Mouse (Mus musculus) myocyte (in vitro differentiated cells): Measurements from ENCODE around the gene Olfr237-ps1. TPM values are rescaled to one million over a fixed set of nuclear protein-coding genes. Genes with fewer than 3 reads are reported as not detected.
"Not testable (repeated sequence)": the region's sequence is repeated elsewhere in the genome, so short reads cannot be mapped to it uniquely, and the experiment has no call there.

Experiments used
- H3K27me3 ChIP-seq: one replicate; pipeline ENCODE4 v1.6.1; 2011; ENCODE audit not compliant: control insufficient read depth, insufficient read depth, insufficient read length
- H3K36me3 ChIP-seq: one replicate; pipeline ENCODE4 v1.6.1; 2011; ENCODE audit not compliant: control insufficient read depth, insufficient read depth
- H3K4me2 ChIP-seq: one replicate; pipeline ENCODE4 v1.6.1; 2011; ENCODE audit warnings: low read depth, control low read depth
- H3K4me3 ChIP-seq: one replicate; pipeline ENCODE4 v1.5.1; 2011; ENCODE audit warnings: mild to moderate bottlenecking, control low read depth, moderate library complexity
- H3K79me2 ChIP-seq: one replicate; pipeline ENCODE4 v1.6.1; 2011; ENCODE audit not compliant: control insufficient read depth, insufficient read depth
- H3ac ChIP-seq: one replicate; pipeline ENCODE4 v1.6.1; 2011; ENCODE audit not compliant: control insufficient read depth, insufficient read length
- CEBPB ChIP-seq: IDR thresholded peaks from 2 replicates; pipeline ENCODE4 v1.6.1; 2011; ENCODE audit warnings: mild to moderate bottlenecking, moderate library complexity; ENCODE audit not compliant: poor library complexity, insufficient read depth, severe bottlenecking
- E2F4 ChIP-seq: IDR thresholded peaks from one replicate; pipeline ENCODE4 v1.6.1; 2011; ENCODE audit warnings: mild to moderate bottlenecking, control low read depth, moderate library complexity; ENCODE audit not compliant: insufficient read depth
- MAX ChIP-seq: IDR thresholded peaks from one replicate; pipeline ENCODE4 v1.6.1; 2011; ENCODE audit warnings: low read depth, mild to moderate bottlenecking, control low read depth
- MYOD1 ChIP-seq, 3 experiments: IDR thresholded peaks; one replicate each; pipeline ENCODE4 v1.6.1; 2011; ENCODE audit warnings: control low read depth in 2 of 3, low read depth in 2 of 3, mild to moderate bottlenecking in 2 of 3, moderate library complexity in 1 of 3; ENCODE audit not compliant: insufficient read length in 2 of 3, control insufficient read depth in 1 of 3
- MYOG ChIP-seq, 3 experiments: IDR thresholded peaks; one replicate each; pipeline ENCODE4 v1.6.1; 2011; ENCODE audit warnings: control low read depth in 2 of 3, low read depth in 2 of 3, mild to moderate bottlenecking in 2 of 3; ENCODE audit not compliant: insufficient read length in 2 of 3, control insufficient read depth in 1 of 3, insufficient read depth in 1 of 3
- POLR2A ChIP-seq: IDR thresholded peaks from one replicate; pipeline ENCODE4 v1.6.1; 2011; ENCODE audit warnings: low read depth, mild to moderate bottlenecking, control low read depth, moderate library complexity; ENCODE audit not compliant: insufficient read length
- POLR2AphosphoS2 ChIP-seq: IDR thresholded peaks from one replicate; pipeline ENCODE4 v1.6.1; 2011; ENCODE audit warnings: low read depth, control low read depth; ENCODE audit not compliant: insufficient read length
- REST ChIP-seq: IDR thresholded peaks from one replicate; pipeline ENCODE4 v1.6.1; 2011; ENCODE audit warnings: mild to moderate bottlenecking, control low read depth, moderate library complexity; ENCODE audit not compliant: insufficient read depth, insufficient read length
- SRF ChIP-seq: IDR thresholded peaks from one replicate; pipeline ENCODE4 v1.6.1; 2011; ENCODE audit warnings: low read depth; ENCODE audit not compliant: control insufficient read depth, insufficient read length
- TCF12 ChIP-seq: IDR thresholded peaks from one replicate; pipeline ENCODE4 v1.6.1; 2011; ENCODE audit warnings: mild to moderate bottlenecking, control low read depth; ENCODE audit not compliant: poor library complexity, insufficient read depth, severe bottlenecking
- TCF3 ChIP-seq: IDR thresholded peaks from one replicate; pipeline ENCODE4 v1.6.1; 2011; ENCODE audit warnings: low read depth, control low read depth; ENCODE audit not compliant: insufficient read length
- USF1 ChIP-seq: IDR thresholded peaks from one replicate; pipeline ENCODE4 v1.6.1; 2011; ENCODE audit warnings: low read depth, mild to moderate bottlenecking, control low read depth, moderate library complexity
- polyA plus RNA-seq: library from polyadenylated mRNA; unstranded; fragments of >200 nt; fragmentation: generic; extraction: Trizol; gene quantifications from one replicate; pipeline ENCODE4 v1.2.1, GENCODE M21; 2012; ENCODE audit warnings: missing spikeins

Olfr237-ps1 gene
- polyA plus RNA-seq = not detected

DNA sequence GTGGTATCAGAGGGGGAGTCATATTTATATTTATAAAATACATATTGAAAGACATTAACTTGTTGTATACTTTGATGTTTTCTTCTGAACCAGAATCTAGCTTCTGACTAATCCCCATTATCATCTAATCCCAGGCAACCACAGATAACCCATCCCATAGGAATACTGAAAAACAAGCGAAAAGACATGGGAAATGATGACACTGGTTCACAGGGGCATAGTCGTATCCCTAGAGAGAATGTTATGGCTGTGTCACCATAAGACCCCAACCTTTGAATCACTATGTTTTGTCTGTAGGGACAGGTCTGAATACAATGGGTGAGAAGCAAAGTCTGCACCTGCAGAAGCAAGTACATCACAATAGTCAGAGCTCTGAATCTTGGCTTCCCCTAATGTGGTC is at the start of gene Olfr237-ps1:
TSS of gene Olfr237-ps1 (plus strand) at position 301 of the 400 bp plus-strand sequence.
- H3K4me3 ChIP-seq, H3K79me2 ChIP-seq, H3K27me3 ChIP-seq, H3ac ChIP-seq, H3K4me2 ChIP-seq, H3K36me3 ChIP-seq: not testable (repeated sequence)

DNA sequence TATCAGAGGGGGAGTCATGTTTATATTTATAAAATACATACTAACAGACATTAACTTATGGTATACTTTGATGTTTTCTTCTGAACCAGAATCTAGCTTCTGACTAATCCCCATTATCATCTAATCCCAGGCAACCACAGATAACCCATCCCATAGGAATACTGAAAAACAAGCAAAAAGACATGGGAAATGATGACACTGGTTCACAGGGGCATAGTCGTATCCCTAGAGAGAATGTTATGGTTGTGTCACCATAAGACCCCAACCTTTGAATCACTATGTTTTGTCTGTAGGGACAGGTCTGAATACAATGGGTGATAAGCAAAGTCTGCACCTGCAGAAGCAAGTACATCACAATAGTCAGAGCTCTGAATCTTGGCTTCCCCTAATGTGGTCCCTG is 40.3 kb upstream of the Olfr237-ps1 start, which contains the start of gene Olfr441:
TSS of gene Olfr441 (plus strand) at position 301 of the 400 bp plus-strand sequence.
- H3K36me3 ChIP-seq, H3ac ChIP-seq, H3K4me2 ChIP-seq, H3K27me3 ChIP-seq, H3K4me3 ChIP-seq, H3K79me2 ChIP-seq: not testable (repeated sequence)

DNA sequence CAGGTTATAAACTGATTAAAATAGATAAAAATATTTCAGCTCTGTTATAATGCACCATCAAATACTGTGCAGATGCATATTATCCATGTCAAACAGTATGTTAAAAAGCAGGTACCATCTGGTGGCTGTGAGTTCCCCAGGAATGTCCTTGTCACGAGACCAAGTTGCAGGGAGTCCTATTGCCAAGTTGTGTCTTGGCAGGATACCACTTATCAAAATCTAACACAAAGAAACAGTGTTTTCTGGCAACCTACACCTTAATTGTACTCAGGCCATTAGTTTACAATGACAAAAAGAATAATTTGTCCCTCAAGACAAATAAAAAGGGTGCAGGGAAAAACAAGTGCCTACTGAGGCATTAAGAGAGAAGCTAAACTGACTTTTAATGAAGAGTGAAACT is 13.1 kb downstream of the Olfr237-ps1 start:
- Histone ChIP-seq H3K36me3 (no peaks in the 10 kb centered on the region), H3K27me3 (no peaks in the 10 kb centered on the region), H3K79me2 (no peaks in the 10 kb centered on the region), H3K4me3 (no peak overlapping the region), H3ac (no peak overlapping the region), H3K4me2 (no peak overlapping the region)
- TF ChIP-seq TCF3 = no peak
- no peak for TF ChIP-seq CEBPB
- no peak for TF ChIP-seq POLR2A
- no peak for TF ChIP-seq POLR2AphosphoS2
- TF ChIP-seq SRF = no peak
- no peak for TF ChIP-seq TCF12
- no peak for TF ChIP-seq MAX
- TF ChIP-seq USF1 = no peak
- no peak for TF ChIP-seq REST
- TF ChIP-seq MYOG (IDR thresholded peaks at IDR 0.05; ENCODE audit: control insufficient read depth in 1 of 3, insufficient read depth in 1 of 3, insufficient read length in 2 of 3, low read depth in 2 of 3) = no peak
- no peak for TF ChIP-seq MYOD1 (IDR thresholded peaks at IDR 0.05; ENCODE audit: control insufficient read depth in 1 of 3, insufficient read length in 2 of 3, low read depth in 2 of 3)
- TF ChIP-seq E2F4 = no peak

GRCm38 (mm10) chr6:43162982-43163381 is 16.6 kb downstream of the Olfr237-ps1 start, which contains the start of gene Olfr437:
Gene Olfr437 (plus strand): TSS chr6:43163282.
- H3K79me2 ChIP-seq = no peaks in the 10 kb centered on the region
- no peaks in the 10 kb centered on the region for H3K27me3 ChIP-seq
- H3ac ChIP-seq = no peak within 1 kb of the TSS
- TF ChIP-seq POLR2AphosphoS2 (no peak), USF1 (no peak), SRF (no peak), TCF12 (no peak), REST (no peak), POLR2A (no peak), TCF3 (no peak), CEBPB (no peak), MYOD1 (IDR thresholded peaks at IDR 0.05; ENCODE audit: control insufficient read depth in 1 of 3, insufficient read length in 2 of 3, low read depth in 2 of 3) (no peak), E2F4 (no peak), MYOG (IDR thresholded peaks at IDR 0.05; ENCODE audit: control insufficient read depth in 1 of 3, insufficient read depth in 1 of 3, insufficient read length in 2 of 3, low read depth in 2 of 3) (no peak), MAX (no peak)
- H3K36me3 ChIP-seq = no peaks in the 10 kb centered on the region
- H3K4me2 ChIP-seq = no peak within 1 kb of the TSS
- H3K4me3 ChIP-seq = no peak within 1 kb of the TSS

DNA sequence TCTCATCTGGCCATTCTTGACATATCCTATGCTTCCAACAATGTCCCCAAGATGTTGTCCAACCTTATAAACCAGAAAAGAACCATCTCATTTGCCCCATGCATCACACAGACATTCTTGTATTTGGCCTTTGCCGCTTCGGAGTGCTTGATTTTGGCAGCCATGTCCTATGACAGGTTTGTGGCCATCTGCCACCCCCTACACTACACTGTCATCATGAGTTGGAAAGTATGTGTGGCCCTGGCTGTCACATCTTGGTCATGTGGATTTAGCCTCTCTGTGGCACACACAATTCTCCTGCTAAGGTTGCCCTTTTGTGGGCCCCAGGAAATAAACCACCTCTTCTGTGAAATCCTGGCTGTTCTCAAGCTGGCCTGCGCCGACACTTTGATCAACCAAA is 20.9 kb downstream of the Olfr237-ps1 start:
- TF ChIP-seq POLR2A (no peak), USF1 (no peak), REST (no peak), MYOD1 (IDR thresholded peaks at IDR 0.05; ENCODE audit: control insufficient read depth in 1 of 3, insufficient read length in 2 of 3, low read depth in 2 of 3) (no peak), MAX (no peak), CEBPB (no peak), E2F4 (no peak), SRF (no peak), MYOG (IDR thresholded peaks at IDR 0.05; ENCODE audit: control insufficient read depth in 1 of 3, insufficient read depth in 1 of 3, insufficient read length in 2 of 3, low read depth in 2 of 3) (no peak), TCF12 (no peak), TCF3 (no peak), POLR2AphosphoS2 (no peak)
- Histone ChIP-seq H3K36me3 (no peaks in the 10 kb centered on the region), H3K4me2 (no peak overlapping the region), H3K27me3 (no peaks in the 10 kb centered on the region), H3ac (no peak overlapping the region), H3K79me2 (no peaks in the 10 kb centered on the region), H3K4me3 (no peak overlapping the region)
